Mouse (Mus musculus) midbrain, embryonic 12.5 days (tissue): ENCODE data around the gene Dcp1b. TPM values are rescaled to one million over a fixed set of nuclear protein-coding genes. Genes with fewer than 3 reads are reported as not detected.

Experiments
- ATAC-seq: fragments of 200-750 bp; cut with Nextera tagmentation; 2 replicates; pipeline ENCODE4 v1.8.0; 2017; ENCODE audit warnings: low read depth, moderate TSS enrichment, moderate library complexity; ENCODE audit not compliant: low FRiP score
- H3K27ac ChIP-seq: fragments of 300-500 bp; sonication (generic); replicated peaks from 2 replicates; pipeline ENCODE4 v1.5.1; 2016; ENCODE audit warnings: mild to moderate bottlenecking
- H3K27me3 ChIP-seq: fragments of 300-500 bp; sonication (generic); 2 replicates; pipeline ENCODE4 v1.6.1; 2016; ENCODE audit warnings: mild to moderate bottlenecking
- H3K36me3 ChIP-seq: fragments of 300-500 bp; sonication (generic); 2 replicates; pipeline ENCODE4 v1.6.1; 2016
- H3K4me1 ChIP-seq: fragments of 300-500 bp; sonication (generic); 2 replicates; pipeline ENCODE4 v1.6.1; 2016
- H3K4me2 ChIP-seq: fragments of 300-500 bp; sonication (generic); replicated peaks from 2 replicates; pipeline ENCODE4 v1.6.1; 2016; ENCODE audit warnings: mild to moderate bottlenecking, moderate library complexity
- H3K4me3 ChIP-seq: fragments of 300-500 bp; sonication (generic); 2 replicates; pipeline ENCODE4 v1.5.1; 2016; ENCODE audit warnings: mild to moderate bottlenecking
- H3K9ac ChIP-seq: fragments of 300-500 bp; sonication (generic); replicated peaks from 2 replicates; pipeline ENCODE4 v1.6.1; 2016; ENCODE audit warnings: mild to moderate bottlenecking, moderate library complexity
- H3K9me3 ChIP-seq: fragments of 300-500 bp; sonication (generic); 2 replicates; pipeline ENCODE4 v1.6.1; 2016; ENCODE audit warnings: mild to moderate bottlenecking
- WGBS: fragments of 180-500 bp; shearing (Covaris S2); methylation state at CpG from one replicate; pipeline ENCODE4 v1.1.7; 2016; 5-methylcytosine and 5-hydroxymethylcytosine counted together
- polyA plus RNA-seq: library from polyadenylated mRNA; unstranded; fragments of >200 nt; fragmentation: Nextera tagmentation; extraction: Ambion mirVana; gene quantifications from 2 replicates; pipeline ENCODE4 v1.2.1, GENCODE M21; 2016

The Dcp1b gene
- polyA plus RNA-seq, 1 experiment from 2014 or later: 14.9 TPM

GRCm38 (mm10) chr6:119176103-119176502 lies 1.1 kb downstream of the Dcp1b start:
- H3K27me3 ChIP-seq: no peaks in the 10 kb centered on the region
- H3K36me3 ChIP-seq: 0 out of 2 replicates have a peak, but pooled peaks cover 3% of the 10 kb centered on the region
- H3K27ac ChIP-seq: no peak overlapping the region
- WGBS: 74% methylated on average over 7 of the region's 7 CpGs
- peak overlapping the region; percentile 89 for H3K4me3 ChIP-seq
- peaks cover 24% of the 10 kb centered on the region for H3K4me1 ChIP-seq
- peak overlapping the region; percentile 85; the same call in 1 of the 2 replicates for H3K9ac ChIP-seq
- no peaks in the 10 kb centered on the region for H3K9me3 ChIP-seq
- peak overlapping the region; percentile 72 for H3K4me2 ChIP-seq
- no peak for ATAC-seq

- ATAC-seq: no peak
- Histone ChIP-seq H3K4me2 (peak overlapping the region; percentile 72), H3K27me3 (no peaks in the 10 kb centered on the region), H3K4me3 (no peak overlapping the region), H3K4me1 (peaks cover 24% of the 10 kb centered on the region), H3K9me3 (no peaks in the 10 kb centered on the region), H3K27ac (peak overlapping the region; percentile 44), H3K36me3 (0 out of 2 replicates have a peak, but pooled peaks cover 4% of the 10 kb centered on the region), H3K9ac (no peak overlapping the region)
- WGBS: 54% methylated on average over 8 of the region's 8 CpGs
Measured at GRCm38 (mm10) chr6:119177101-119177500, 2.0 kb downstream of the Dcp1b start.

- Histone ChIP-seq H3K9me3 (no peaks in the 10 kb centered on the region), H3K9ac (no peak overlapping the region), H3K36me3 (peaks cover 14% of the 10 kb centered on the region), H3K4me2 (no peak overlapping the region), H3K27ac (no peak overlapping the region), H3K27me3 (no peaks in the 10 kb centered on the region), H3K4me3 (no peak overlapping the region), H3K4me1 (peaks cover 30% of the 10 kb centered on the region)
- ATAC-seq: no peak
- WGBS: 89% methylated on average over 2 of the region's 2 CpGs
Measured at GRCm38 (mm10) chr6:119180188-119180587, 5.1 kb downstream of the Dcp1b start.

GRCm38 (mm10) chr6:119182211-119182610 lies 7.2 kb downstream of the Dcp1b start:
- no peaks in the 10 kb centered on the region for H3K9me3 ChIP-seq
- H3K27me3 ChIP-seq: no peaks in the 10 kb centered on the region
- H3K9ac ChIP-seq: no peak overlapping the region
- peaks cover 14% of the 10 kb centered on the region for H3K36me3 ChIP-seq
- no peak overlapping the region for H3K27ac ChIP-seq
- ATAC-seq: no peak
- no peak overlapping the region for H3K4me3 ChIP-seq
- 94% methylated on average over 9 of the region's 9 CpGs for WGBS
- H3K4me1 ChIP-seq: peaks cover 14% of the 10 kb centered on the region
- H3K4me2 ChIP-seq: no peak overlapping the region

- WGBS: 28% methylated on average over 3 of the region's 3 CpGs
- Histone ChIP-seq H3K4me1 (peaks cover 7% of the 10 kb centered on the region; the same call in 1 of the 2 replicates), H3K4me3 (no peak overlapping the region), H3K9ac (no peak overlapping the region), H3K27ac (no peak overlapping the region), H3K9me3 (no peaks in the 10 kb centered on the region), H3K27me3 (no peaks in the 10 kb centered on the region), H3K36me3 (peaks cover 25% of the 10 kb centered on the region), H3K4me2 (no peak overlapping the region)
- peak; percentile 56; the same call in 1 of the 2 replicates for ATAC-seq
Measured at GRCm38 (mm10) chr6:119183781-119184180, 8.7 kb downstream of the Dcp1b start.

- H3K4me2 ChIP-seq: no peak overlapping the region
Measured at GRCm38 (mm10) chr6:119186658-119187057, 11.6 kb downstream of the Dcp1b start.

GRCm38 (mm10) chr6:119187631-119188030 lies 12.6 kb downstream of the Dcp1b start:
- no peaks in the 10 kb centered on the region for H3K9me3 ChIP-seq
- H3K4me3 ChIP-seq: no peak overlapping the region
- no peaks in the 10 kb centered on the region for H3K27me3 ChIP-seq
- H3K4me1 ChIP-seq: 0 out of 2 replicates have a peak, but pooled peaks cover 6% of the 10 kb centered on the region
- ATAC-seq: no peak
- no peak overlapping the region for H3K27ac ChIP-seq
- H3K9ac ChIP-seq: no peak overlapping the region
- 90% methylated on average over 6 of the region's 6 CpGs for WGBS
- no peak overlapping the region for H3K4me2 ChIP-seq
- H3K36me3 ChIP-seq: peaks cover 51% of the 10 kb centered on the region

More at GRCm38 (mm10) chr6:119186658-119187057, 11.6 kb downstream of the Dcp1b start:
- H3K4me3 ChIP-seq: no peak overlapping the region
- no peak overlapping the region for H3K27ac ChIP-seq
- H3K36me3 ChIP-seq: peaks cover 44% of the 10 kb centered on the region
- WGBS: 65% methylated on average over 8 of the region's 8 CpGs
- no peak overlapping the region for H3K9ac ChIP-seq
- 0 out of 2 replicates have a peak, but pooled peaks cover 6% of the 10 kb centered on the region for H3K4me1 ChIP-seq
- H3K9me3 ChIP-seq: no peaks in the 10 kb centered on the region
- H3K27me3 ChIP-seq: no peaks in the 10 kb centered on the region
- ATAC-seq: no peak

- no peaks in the 10 kb centered on the region for H3K27me3 ChIP-seq
- no peaks in the 10 kb centered on the region for H3K9me3 ChIP-seq
- H3K4me1 ChIP-seq: no peaks in the 10 kb centered on the region
- H3K4me2 ChIP-seq: no peak overlapping the region
- peaks cover 63% of the 10 kb centered on the region for H3K36me3 ChIP-seq
- H3K9ac ChIP-seq: no peak overlapping the region
- 95% methylated on average over 4 of the region's 4 CpGs for WGBS
- ATAC-seq: no peak
- H3K27ac ChIP-seq: no peak overlapping the region
- H3K4me3 ChIP-seq: no peak overlapping the region
Measured at GRCm38 (mm10) chr6:119191478-119191877, 16.4 kb downstream of the Dcp1b start.

GRCm38 (mm10) chr6:119193571-119194154 lies 18.6 kb downstream of the Dcp1b start:
- Histone ChIP-seq H3K4me1 (peaks cover 6% of the 10 kb centered on the region), H3K9ac (no peak overlapping the region), H3K4me3 (no peak overlapping the region), H3K36me3 (peaks cover 52% of the 10 kb centered on the region), H3K27ac (no peak overlapping the region), H3K27me3 (no peaks in the 10 kb centered on the region), H3K9me3 (no peaks in the 10 kb centered on the region), H3K4me2 (no peak overlapping the region)
- ATAC-seq: no peak
- 90% methylated on average over 15 of the region's 15 CpGs for WGBS

- Histone ChIP-seq H3K4me1 (peaks cover 11% of the 10 kb centered on the region), H3K4me3 (no peak overlapping the region), H3K9ac (no peak overlapping the region), H3K36me3 (peaks cover 52% of the 10 kb centered on the region), H3K4me2 (no peak overlapping the region), H3K27me3 (no peaks in the 10 kb centered on the region), H3K27ac (no peak overlapping the region), H3K9me3 (no peaks in the 10 kb centered on the region)
- ATAC-seq: no peak
- 80% methylated on average over 9 of the region's 9 CpGs for WGBS
Measured at GRCm38 (mm10) chr6:119194161-119194560, 19.1 kb downstream of the Dcp1b start.

- Histone ChIP-seq H3K27ac (no peak overlapping the region), H3K9ac (no peak overlapping the region), H3K4me1 (peaks cover 15% of the 10 kb centered on the region), H3K36me3 (peaks cover 49% of the 10 kb centered on the region), H3K4me2 (no peak overlapping the region), H3K27me3 (no peaks in the 10 kb centered on the region), H3K9me3 (no peaks in the 10 kb centered on the region), H3K4me3 (no peak overlapping the region)
- 88% methylated on average over 7 of the region's 7 CpGs for WGBS
- no peak for ATAC-seq
Measured at GRCm38 (mm10) chr6:119194601-119195000, 19.5 kb downstream of the Dcp1b start.

- H3K27ac ChIP-seq: no peak within 1 kb of the TSS
- no peaks in the 10 kb centered on the region for H3K27me3 ChIP-seq
- no peak within 1 kb of the TSS for H3K4me3 ChIP-seq
- no peaks in the 10 kb centered on the region for H3K9me3 ChIP-seq
- H3K9ac ChIP-seq: no peak within 1 kb of the TSS
- peaks cover 38% of the 10 kb centered on the region for H3K36me3 ChIP-seq
- WGBS: 88% methylated on average over 17 of the region's 17 CpGs
- no peak within 1 kb of the TSS for H3K4me2 ChIP-seq
- ATAC-seq: no peak
- H3K4me1 ChIP-seq: peaks cover 20% of the 10 kb centered on the region
Measured at GRCm38 (mm10) chr6:119196382-119197305, 21.6 kb downstream of the Dcp1b start, which contains the start of gene Cacna1c. Gene Cacna1c (minus strand): TSS chr6:119196418.
